Mouse (Mus musculus): ENCODE data around the gene Hoxa3.

DNA sequence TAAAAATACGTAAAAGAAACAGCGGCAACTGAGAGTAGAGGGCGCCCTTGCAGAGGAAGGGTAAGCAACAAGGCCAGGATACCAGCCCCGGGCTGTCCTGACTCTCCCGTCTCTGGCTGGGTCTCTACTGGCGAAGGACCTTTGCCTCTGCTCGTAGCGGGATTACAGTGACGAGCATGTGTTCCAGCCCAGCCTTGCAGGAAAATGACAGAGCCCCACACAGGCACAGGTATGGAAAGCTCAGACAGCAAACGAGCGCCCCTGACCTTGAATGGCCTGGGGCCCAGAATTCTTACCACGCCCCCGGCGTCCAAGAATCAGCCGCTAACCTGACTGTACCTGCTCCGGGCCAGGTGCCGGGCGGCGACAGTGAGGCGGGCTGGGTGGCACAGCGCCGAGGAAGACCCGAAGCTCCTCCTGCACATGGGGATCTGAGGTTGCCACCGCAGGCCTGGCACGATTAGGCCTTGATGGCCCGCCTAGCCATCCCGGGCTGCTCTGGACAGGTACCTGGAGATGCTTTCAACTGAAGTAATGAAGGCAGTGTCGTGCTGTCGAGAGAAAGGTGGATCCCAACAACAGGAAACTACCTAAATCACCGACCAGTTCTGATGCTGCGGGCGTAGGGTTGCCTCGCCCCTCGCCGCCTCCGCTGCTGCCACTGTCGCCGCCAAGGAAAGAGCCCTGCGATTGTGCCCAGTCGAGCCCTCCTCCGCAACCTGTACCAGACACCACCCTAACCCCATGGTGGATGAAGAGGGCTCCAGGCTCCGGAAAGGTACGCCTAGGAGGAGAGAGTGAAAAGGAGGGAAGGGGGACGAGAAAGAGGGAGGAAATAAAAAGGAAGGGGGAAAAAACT is 16.7 kb upstream of the Hoxa3 start:
- no peak for TF ChIP-seq CTCF (IDR thresholded peaks at IDR 0.05; ENCODE audit: insufficient read depth, low read length)
- TF ChIP-seq POLR2A (IDR thresholded peaks at IDR 0.05; ENCODE audit: borderline replicate concordance, extremely low read depth, low read depth, low read length) = no peak

Data from lung, adult 2 months (tissue).